Mouse (Mus musculus) neural tube, embryonic 13.5 days (tissue): Measurements from ENCODE around the gene Cldn34b4. TPM values are rescaled to one million over a fixed set of nuclear protein-coding genes. Genes with fewer than 3 reads are reported as not detected.

Experiments used
- ATAC-seq: fragments of 200-750 bp; cut with Nextera tagmentation; 2 replicates; pipeline ENCODE4 v1.8.0; 2017; ENCODE audit warnings: low read depth, mild to moderate bottlenecking, moderate TSS enrichment, moderate library complexity
- H3K27ac ChIP-seq: fragments of 300-500 bp; sonication (generic); replicated peaks from 2 replicates; pipeline ENCODE4 v1.5.1; 2015; ENCODE audit warnings: moderate library complexity, mild to moderate bottlenecking, inconsistent platforms
- H3K27me3 ChIP-seq: fragments of 300-500 bp; sonication (generic); 2 replicates; pipeline ENCODE4 v1.6.1; 2015; ENCODE audit warnings: mild to moderate bottlenecking, inconsistent platforms
- H3K36me3 ChIP-seq: fragments of 300-500 bp; sonication (generic); 2 replicates; pipeline ENCODE4 v1.6.1; 2015; ENCODE audit warnings: mild to moderate bottlenecking, inconsistent platforms
- H3K4me1 ChIP-seq: fragments of 300-500 bp; sonication (generic); replicated peaks from 2 replicates; pipeline ENCODE4 v1.6.1; 2015; ENCODE audit warnings: inconsistent platforms
- H3K4me2 ChIP-seq: fragments of 300-500 bp; sonication (generic); 2 replicates; pipeline ENCODE4 v1.6.1; 2015; ENCODE audit warnings: inconsistent platforms, mild to moderate bottlenecking, moderate library complexity
- H3K4me3 ChIP-seq: fragments of 300-500 bp; sonication (generic); 2 replicates; pipeline ENCODE4 v1.5.1; 2015; ENCODE audit warnings: mild to moderate bottlenecking, inconsistent platforms
- H3K9ac ChIP-seq: fragments of 300-500 bp; sonication (generic); 2 replicates; pipeline ENCODE4 v1.6.1; 2015; ENCODE audit warnings: moderate library complexity, mild to moderate bottlenecking, inconsistent platforms
- H3K9me3 ChIP-seq: fragments of 300-500 bp; sonication (generic); 2 replicates; pipeline ENCODE4 v1.6.1; 2016; ENCODE audit warnings: inconsistent platforms
- WGBS: fragments of 180-500 bp; shearing (Covaris S2); methylation state at CpG from one replicate; pipeline ENCODE4 v1.1.7; 2015; 5-methylcytosine and 5-hydroxymethylcytosine counted together
- polyA plus RNA-seq: library from polyadenylated mRNA; unstranded; fragments of >200 nt; fragmentation: Nextera tagmentation; extraction: Ambion mirVana; gene quantifications from 2 replicates; pipeline ENCODE4 v1.2.1, GENCODE M21; 2015

The Cldn34b4 gene
- polyA plus RNA-seq: not detected in 2 replicates

DNA sequence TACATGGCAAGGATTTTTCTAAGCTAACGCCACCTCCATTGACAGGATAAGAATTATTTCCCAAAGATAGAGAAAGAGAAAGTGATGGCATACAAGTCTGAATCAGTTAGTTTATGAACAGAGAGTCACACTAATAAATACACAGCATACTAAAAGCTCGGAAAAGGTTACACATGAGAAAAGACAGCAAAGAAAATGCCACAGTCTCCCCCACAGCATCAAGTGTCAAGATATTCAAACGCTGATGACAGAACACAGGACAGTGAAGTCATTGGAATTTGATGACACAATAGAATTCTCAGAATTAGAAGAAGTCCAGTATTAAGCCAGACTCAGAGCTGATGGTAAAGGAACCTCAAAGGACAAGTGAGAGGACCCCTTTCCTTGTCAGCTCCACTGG, at the start of gene Cldn34b4:
TSS of gene Cldn34b4 (plus strand) at position 301 of the 400 bp plus-strand sequence.
- 84% methylated on average over 3 of the region's 3 CpGs for WGBS
- H3K4me3 ChIP-seq: no peak within 1 kb of the TSS
- no peak within 1 kb of the TSS for H3K9ac ChIP-seq
- H3K4me2 ChIP-seq: no peak within 1 kb of the TSS
- no peaks in the 10 kb centered on the region for H3K27me3 ChIP-seq
- no peak within 1 kb of the TSS for H3K27ac ChIP-seq
- no peaks in the 10 kb centered on the region for H3K9me3 ChIP-seq
- no peak for ATAC-seq
- no peaks in the 10 kb centered on the region for H3K36me3 ChIP-seq
- no peaks in the 10 kb centered on the region for H3K4me1 ChIP-seq

Other genes starting within 250 kb of the Cldn34b4 start
- not detected in 2 replicates for gene Cldn34b3, start 129.0 kb upstream of the Cldn34b4 start, polyA plus RNA-seq
- gene Cldn34d, start 209.6 kb downstream of the Cldn34b4 start, polyA plus RNA-seq: not detected in 2 replicates